Mouse (Mus musculus): ENCODE measurements around the gene Gm14403. TPM values are rescaled to one million over a fixed set of nuclear protein-coding genes. Genes with fewer than 3 reads are reported as not detected.

The Gm14403 gene
- 0.12 TPM in 1 of 2 replicates, not detected in the other for polyA plus RNA-seq (2012; rRNA removed)

GRCm38 (mm10) chr2:177498067-177498466, at the start of gene Gm14403:
TSS of gene Gm14403 (plus strand) at chr2:177498215.

GRCm38 (mm10) chr2:177464676-177465075, 33.3 kb upstream of the Gm14403 start, which contains the start of gene Zfp970:
TSS of gene Zfp970 (plus strand) at chr2:177464733.

Other genes with a start within 250 kb of the Gm14403 start
- gene Gm14409, start 231.2 kb upstream of the Gm14403 start, polyA plus RNA-seq (2012; rRNA removed), result not detected in 2 replicates
- gene Gm14412, start 173.9 kb upstream of the Gm14403 start, polyA plus RNA-seq (2012; rRNA removed), result not detected in 2 replicates
- gene Gm14418, start 99.9 kb upstream of the Gm14403 start, polyA plus RNA-seq (2012; rRNA removed), result 0.22 TPM in 1 of 2 replicates, not detected in the other
- gene Zfp970, start 33.5 kb upstream of the Gm14403 start, polyA plus RNA-seq (2012; rRNA removed), result 0.12 TPM in 1 of 2 replicates, not detected in the other
- not detected in 2 replicates for gene Gm14406, start 80.0 kb downstream of the Gm14403 start, polyA plus RNA-seq (2012; rRNA removed)

Data from stomach, adult 2 months (tissue).